Mouse (Mus musculus) testis, adult 2 months (tissue): ENCODE results near the gene Gm10037.

Experiments
- CTCF ChIP-seq: fragments of 200-500 bp; IDR thresholded peaks from 2 replicates; pipeline ENCODE4 v1.5.1; 2012; ENCODE audit warnings: low read depth, mild to moderate bottlenecking, inconsistent platforms, low read length, moderate library complexity; ENCODE audit not compliant: control insufficient read depth, insufficient read depth, insufficient replicate concordance
- POLR2A ChIP-seq: fragments of 200-500 bp; IDR thresholded peaks from 2 replicates; pipeline ENCODE4 v1.6.1; 2012; ENCODE audit warnings: low read depth, mild to moderate bottlenecking, inconsistent platforms, low read length, moderate library complexity; ENCODE audit not compliant: control insufficient read depth

DNA sequence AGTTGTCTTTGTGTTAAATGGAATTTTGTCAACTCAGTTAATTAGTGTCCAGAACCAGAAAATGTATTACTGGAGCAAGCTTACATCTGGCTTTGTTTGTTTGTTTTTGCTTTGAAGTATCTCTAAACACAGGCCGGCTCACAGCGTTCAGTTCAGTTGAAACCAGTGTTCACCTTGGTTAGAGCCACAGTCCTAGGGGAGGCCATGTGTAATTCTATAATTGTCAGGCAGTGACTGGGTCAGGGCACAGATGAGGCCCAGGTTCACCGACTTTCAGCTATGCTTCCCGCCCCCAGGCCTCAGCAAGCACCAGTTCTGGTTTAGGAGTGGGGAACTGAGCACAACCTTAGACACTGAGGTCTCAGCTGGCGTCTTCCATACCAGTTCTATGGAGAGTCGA is 22.2 kb downstream of the Gm10037 start:
- TF ChIP-seq POLR2A (no peak), CTCF (no peak)
